ENCODE assay signal across 26 mouse cellular contexts in genomic region chr12:81855031-81855430, GRCm38 (mm10).
"Had no signal": no experiment of that assay in that cellular context is flagged by ENCODE, and none has a peak within 500 bp of the region (broad histone marks: within the 10 kb centered on the region; RNA-seq: fewer than 3 reads in every experiment).

No protein-coding gene starts in this region.

- H3K27me3 ChIP-seq: heart, embryonic 13.5 days; heart, embryonic 15.5 days; kidney, embryonic 15.5 days had no signal

- H3K9ac ChIP-seq: forebrain, postnatal 0 days; heart, embryonic 13.5 days; heart, embryonic 15.5 days; hindbrain, embryonic 13.5 days; hindbrain, embryonic 15.5 days; kidney, embryonic 15.5 days; limb, embryonic 12.5 days; liver, embryonic 13.5 days; liver, embryonic 15.5 days had no signal

- H3K4me2 ChIP-seq: heart, embryonic 13.5 days; heart, embryonic 15.5 days; hindbrain, embryonic 13.5 days; hindbrain, embryonic 15.5 days; kidney, embryonic 15.5 days; limb, embryonic 12.5 days; liver, embryonic 11.5 days; liver, embryonic 13.5 days; liver, embryonic 15.5 days had no signal

- H3K4me3 ChIP-seq: heart, embryonic 13.5 days; heart, embryonic 15.5 days; hindbrain, embryonic 13.5 days; hindbrain, embryonic 15.5 days; kidney, embryonic 15.5 days; left cerebral cortex, adult 2 months; limb, embryonic 10.5 days; limb, embryonic 12.5 days; liver, embryonic 13.5 days; liver, embryonic 15.5 days had no signal

- H3K27ac ChIP-seq: heart, embryonic 13.5 days; heart, embryonic 15.5 days; hindbrain, embryonic 13.5 days; hindbrain, embryonic 15.5 days; hindbrain, postnatal 0 days; kidney, embryonic 15.5 days; kidney, postnatal 0 days; left cerebral cortex, adult 2 months; limb, embryonic 10.5 days; limb, embryonic 12.5 days; liver, embryonic 13.5 days; liver, embryonic 15.5 days had no signal

- H3K36me3 ChIP-seq: heart, embryonic 13.5 days; heart, embryonic 15.5 days; hindbrain, embryonic 13.5 days; hindbrain, embryonic 15.5 days; kidney, embryonic 15.5 days; limb, embryonic 10.5 days; limb, embryonic 12.5 days; liver, embryonic 13.5 days; liver, embryonic 15.5 days had no signal

- DNase-seq: forebrain, postnatal 0 days; gastrocnemius, postnatal 14 days; heart, adult 18-20 months; heart, postnatal 14 days; heart, postnatal 36 days; kidney, adult 11 months; kidney, adult 2 months; kidney, adult 9 months; kidney, postnatal 14 days; kidney, postnatal 36 days; layer of hippocampus, adult 9-11 months; liver; liver, embryonic 13.5 days had no signal

- ATAC-seq: forebrain, postnatal 0 days; hindbrain, postnatal 0 days; intestine, embryonic 16.5 days had no signal

- H3K9me3 ChIP-seq: heart, embryonic 13.5 days; heart, embryonic 15.5 days; hindbrain, embryonic 13.5 days; hindbrain, embryonic 15.5 days; kidney, embryonic 15.5 days; limb, embryonic 10.5 days; limb, embryonic 12.5 days; liver, embryonic 13.5 days; liver, embryonic 15.5 days had no signal
